Mouse (Mus musculus) fat pad, adult 2 months (tissue): ENCODE measurements around the gene E130309D02Rik.
A peak's percentile ranks its signal among the peaks of the same experiment; 100 is the strongest.

ENCODE experiments used
- DNase-seq: peaks from one replicate; pipeline ENCODE4 v3.0.0-alpha.2; 2011; ENCODE audit warnings: low read depth, low spot score; ENCODE audit errors: extremely low read depth

The E130309D02Rik gene

GRCm38 (mm10) chr5:143269363-143270150 is 45.6 kb downstream of the E130309D02Rik start, which contains the start of gene Zfp316:
Gene Zfp316 (minus strand): TSS chr5:143270022.
- no peak for DNase-seq

GRCm38 (mm10) chr5:143268985-143269362 is 46.2 kb downstream of the E130309D02Rik start:
- DNase-seq: no peak

GRCm38 (mm10) chr5:143266794-143267193 is 48.4 kb downstream of the E130309D02Rik start:
- peak; percentile 100 for DNase-seq

DNA sequence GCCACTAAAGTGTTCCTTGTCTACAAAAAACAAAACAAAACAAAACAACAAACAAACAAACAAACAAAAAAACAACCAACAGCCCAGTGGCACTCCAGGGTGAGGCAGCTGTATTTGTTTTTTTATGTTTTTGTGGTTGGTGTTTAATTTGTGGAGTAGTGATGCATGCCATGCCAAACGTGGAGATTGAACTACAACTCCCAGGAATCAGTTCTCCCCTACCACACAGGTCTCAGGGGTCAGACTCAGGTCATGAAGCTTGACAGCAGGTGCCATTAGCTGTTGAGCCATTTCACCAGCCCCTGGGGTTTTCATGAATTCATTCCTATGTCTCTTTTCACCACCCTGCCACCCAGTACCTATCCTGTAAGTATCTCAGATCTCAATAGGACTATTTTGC is 49.8 kb downstream of the E130309D02Rik start:
- no peak for DNase-seq

GRCm38 (mm10) chr5:143264689-143265088 is 50.5 kb downstream of the E130309D02Rik start:
- no peak for DNase-seq

DNA sequence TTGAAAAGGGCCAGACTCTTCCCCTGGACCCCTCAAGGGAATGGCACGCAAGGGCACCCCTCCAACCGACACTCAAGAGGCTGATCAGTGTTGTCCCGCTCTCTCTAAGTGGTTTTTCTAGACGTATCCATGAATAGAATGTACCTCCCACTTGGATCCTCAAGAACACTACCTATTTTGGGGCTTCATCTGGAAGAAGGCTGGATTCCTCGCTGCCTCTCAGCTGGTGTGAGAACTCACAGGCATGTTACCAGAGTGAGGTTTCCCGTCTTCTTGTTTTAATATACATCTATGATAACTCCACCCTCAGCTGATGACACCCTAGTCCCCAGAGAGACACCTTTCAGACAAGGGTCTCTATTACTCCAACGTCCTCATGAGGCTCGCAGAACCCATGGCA is 53.5 kb downstream of the E130309D02Rik start:
- DNase-seq: no peak

DNA sequence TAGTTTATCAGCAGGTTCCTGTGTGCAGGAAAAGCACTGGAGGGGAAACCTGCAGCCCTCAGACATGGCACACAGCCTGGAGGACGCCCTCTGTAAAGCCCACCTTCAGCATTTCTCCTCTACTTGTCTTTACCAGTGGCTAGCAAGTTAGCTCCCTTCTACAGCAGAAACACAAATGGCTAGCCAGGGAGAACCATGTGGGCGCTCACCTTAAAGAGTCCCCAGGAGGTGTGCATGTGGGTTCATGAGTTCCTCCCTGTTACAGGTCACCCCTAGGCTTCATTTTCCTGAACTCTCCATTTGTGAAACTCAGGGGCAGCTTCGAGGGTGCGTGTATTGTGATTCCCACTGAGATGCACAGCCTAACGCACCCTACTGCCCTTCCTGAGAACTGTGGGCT is 59.4 kb downstream of the E130309D02Rik start:
- no peak for DNase-seq

DNA sequence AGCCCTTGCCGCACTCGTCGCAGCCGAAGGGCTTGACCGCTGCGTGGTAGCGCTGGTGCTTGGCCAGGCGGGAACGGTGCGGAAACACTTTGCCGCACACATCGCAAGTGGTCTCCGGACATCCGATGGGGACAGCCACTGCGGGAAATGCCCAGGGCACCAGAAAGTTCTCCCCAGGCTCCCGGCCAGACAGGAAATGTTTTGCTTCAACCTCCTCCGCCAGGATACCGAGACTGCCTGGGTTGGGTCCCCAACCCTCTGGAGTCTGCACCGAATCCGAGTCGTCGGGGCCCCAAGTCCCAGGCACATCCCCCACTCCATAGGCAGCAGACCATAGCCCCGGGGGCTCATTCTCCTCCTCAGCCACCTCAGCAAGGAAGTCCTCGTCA is 60.0 kb downstream of the E130309D02Rik start:
- DNase-seq: no peak

DNA sequence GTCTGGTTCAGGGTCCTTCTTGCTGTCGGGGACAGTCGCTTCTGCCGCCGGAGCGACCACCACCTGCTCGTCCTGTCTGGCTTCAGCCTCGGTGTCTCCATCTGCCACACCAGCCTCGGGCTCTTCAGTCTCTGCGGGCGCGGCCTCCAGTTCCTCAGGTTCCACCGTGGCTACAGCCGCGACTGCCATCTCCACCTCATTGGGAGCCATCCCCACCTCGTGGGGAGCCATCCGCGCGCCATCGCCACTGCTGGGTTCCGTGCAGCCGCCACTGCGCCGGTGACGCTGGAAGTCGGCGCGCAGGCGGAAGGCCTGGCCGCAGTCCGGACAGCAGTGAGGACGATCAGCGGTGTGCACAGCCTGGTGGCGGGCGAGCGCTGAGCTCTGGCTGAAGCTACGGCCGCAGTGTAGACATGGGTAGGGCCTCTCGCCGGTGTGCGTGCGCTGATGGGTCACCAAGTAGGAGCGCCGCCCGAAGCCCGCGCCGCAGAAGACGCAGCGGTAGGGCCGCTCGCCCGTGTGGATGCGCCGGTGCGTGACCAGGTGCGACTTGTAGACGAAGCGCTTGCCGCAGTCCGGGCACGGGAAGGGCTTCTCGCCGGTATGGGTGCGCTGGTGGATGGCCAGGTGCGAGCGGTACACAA is 60.6 kb downstream of the E130309D02Rik start:
- no peak for DNase-seq

- no peak for DNase-seq
Measured at GRCm38 (mm10) chr5:143253881-143254486, 61.2 kb downstream of the E130309D02Rik start.

- DNase-seq: no peak
Measured at GRCm38 (mm10) chr5:143253186-143253880, 61.8 kb downstream of the E130309D02Rik start.

DNA sequence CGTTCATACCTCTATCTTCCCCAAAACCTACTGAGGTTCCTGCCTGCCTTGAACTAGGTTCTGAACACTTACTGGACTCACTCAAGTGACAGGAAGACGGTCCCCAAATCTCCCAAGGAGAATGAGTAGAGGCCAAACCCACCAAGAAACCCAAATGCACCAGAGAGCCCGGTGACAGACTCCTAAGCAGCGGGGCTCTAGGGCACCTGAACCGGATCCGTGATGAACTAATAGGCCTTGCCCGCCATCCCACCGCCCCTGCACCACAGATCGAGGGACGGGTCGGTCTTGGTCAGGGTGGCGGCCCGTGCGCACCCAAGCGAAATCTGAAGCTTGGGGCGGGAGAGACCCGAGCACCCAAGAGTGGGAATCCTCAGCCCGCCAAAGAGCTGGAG is 62.4 kb downstream of the E130309D02Rik start:
- DNase-seq: no peak

- no peak for DNase-seq
Measured at GRCm38 (mm10) chr5:143252039-143252438, 63.1 kb downstream of the E130309D02Rik start.
